Mouse (Mus musculus) 416B (cell line): ENCODE data around the gene Gm49394.

Experiments used
- DNase-seq: peaks from one replicate; pipeline ENCODE4 v3.0.0; 2011; ENCODE audit warnings: low read depth

Gene Gm49394

GRCm38 (mm10) chr7:142658681-142659180 is 11.0 kb downstream of the Gm49394 start:
- DNase-seq = no peak

GRCm38 (mm10) chr7:142657821-142658614 is 11.7 kb downstream of the Gm49394 start:
- no peak for DNase-seq

GRCm38 (mm10) chr7:142657341-142657791 is 12.4 kb downstream of the Gm49394 start:
- DNase-seq = no peak

GRCm38 (mm10) chr7:142656055-142656454 is 13.7 kb downstream of the Gm49394 start:
- DNase-seq = no peak

GRCm38 (mm10) chr7:142655633-142656032 is 14.1 kb downstream of the Gm49394 start:
- DNase-seq = no peak

- DNase-seq = no peak
Measured at GRCm38 (mm10) chr7:142653726-142654125, 16.0 kb downstream of the Gm49394 start.

GRCm38 (mm10) chr7:142646676-142647075 is 23.1 kb downstream of the Gm49394 start:
- no peak for DNase-seq

GRCm38 (mm10) chr7:142645045-142645444 is 24.7 kb downstream of the Gm49394 start:
- DNase-seq = no peak

- DNase-seq = no peak
Measured at GRCm38 (mm10) chr7:142636178-142636577, 33.6 kb downstream of the Gm49394 start.

GRCm38 (mm10) chr7:142630691-142631090 is 39.1 kb downstream of the Gm49394 start:
- no peak for DNase-seq

- DNase-seq = no peak
Measured at GRCm38 (mm10) chr7:142629806-142630205, 39.9 kb downstream of the Gm49394 start.

GRCm38 (mm10) chr7:142622180-142622579 is 47.6 kb downstream of the Gm49394 start:
- no peak for DNase-seq

- DNase-seq = no peak
Measured at GRCm38 (mm10) chr7:142613077-142613476, 56.7 kb downstream of the Gm49394 start.

GRCm38 (mm10) chr7:142610627-142611406 is 58.9 kb downstream of the Gm49394 start:
- peak; percentile 21 for DNase-seq

- no peak for DNase-seq
Measured at GRCm38 (mm10) chr7:142600921-142601320, 68.8 kb downstream of the Gm49394 start.
